Mouse (Mus musculus): ENCODE data around the gene Aox2. TPM values are rescaled to one million over a fixed set of nuclear protein-coding genes. Genes with fewer than 3 reads are reported as not detected.
A peak's percentile ranks its signal among the peaks of the same experiment; 100 is the strongest.

Gene Aox2
- total RNA-seq, 1 experiment = 0.04 TPM

- no peak overlapping the region for H3K27ac ChIP-seq (ENCODE audit: insufficient read depth, low read depth, low read length, poor library complexity, severe bottlenecking)
- peaks cover 24% of the 10 kb centered on the region for H3K36me3 ChIP-seq (ENCODE audit: control insufficient read depth, insufficient read depth, low read length, poor library complexity, severe bottlenecking)
- H3K4me3 ChIP-seq (ENCODE audit: insufficient read depth in 1 of 2, low read depth in 1 of 2, low read length in 2 of 2, poor library complexity in 1 of 2, severe bottlenecking in 1 of 2) = peak overlapping the region; percentile 75 to 91
- DNase-seq (ENCODE audit: low read depth, low spot score) = no peak
- peaks cover 7 to 8% of the 10 kb centered on the region in 2 experiments; a peak in 3 of 4 replicates for H3K4me1 ChIP-seq (ENCODE audit: control insufficient read depth in 2 of 2, insufficient read depth in 2 of 2, low read length in 2 of 2, poor library complexity in 1 of 2)
- in situ Hi-C loops (cut with MboI; ENCODE audit: low sequenced_read_pairs in 2 of 2, unreplicated experiment in 2 of 2) = loop anchor here in 1 of 2 experiments (25.0 kb wide), 1 partner anchor 1289 kb away; no protein-coding TSS in a partner anchor
- peak overlapping the region; percentile 91 for H3K9ac ChIP-seq (ENCODE audit: insufficient read depth, low read depth, low read length, poor library complexity, severe bottlenecking)
- H3K9me3 ChIP-seq (ENCODE audit: control insufficient read depth, insufficient read depth, low read depth, low read length) = no peaks in the 10 kb centered on the region
- TF ChIP-seq ZC3H11A (IDR thresholded peaks at IDR 0.05; ENCODE audit: borderline replicate concordance, low read depth, low read length) (no peak), MAFK (IDR thresholded peaks at IDR 0.05; ENCODE audit: insufficient read depth, low read depth, low read length) (peak; percentile 95)
Measured at GRCm38 (mm10) chr1:58422879-58423278, 144.8 kb downstream of the Aox2 start.

- Histone ChIP-seq H3K4me3 (ENCODE audit: insufficient read depth in 1 of 2, low read depth in 1 of 2, low read length in 2 of 2, poor library complexity in 1 of 2, severe bottlenecking in 1 of 2) (peak within 1 kb of the TSS; percentile 75 to 91), H3K9me3 (ENCODE audit: control insufficient read depth, insufficient read depth, low read depth, low read length) (no peaks in the 10 kb centered on the region), H3K36me3 (ENCODE audit: control insufficient read depth, insufficient read depth, low read length, poor library complexity, severe bottlenecking) (peaks cover 18% of the 10 kb centered on the region), H3K9ac (ENCODE audit: insufficient read depth, low read depth, low read length, poor library complexity, severe bottlenecking) (peak within 1 kb of the TSS; percentile 91), H3K4me1 (ENCODE audit: control insufficient read depth in 2 of 2, insufficient read depth in 2 of 2, low read length in 2 of 2, poor library complexity in 1 of 2) (peaks cover 7 to 8% of the 10 kb centered on the region in 2 experiments; a peak in 3 of 4 replicates), H3K27ac (ENCODE audit: insufficient read depth, low read depth, low read length, poor library complexity, severe bottlenecking) (peak within 1 kb of the TSS; percentile 84)
- TF ChIP-seq CHD2 (IDR thresholded peaks at IDR 0.05; ENCODE audit: low read depth, low read length) (no peak), ZC3H11A (IDR thresholded peaks at IDR 0.05; ENCODE audit: borderline replicate concordance, low read depth, low read length) (no peak; the same call in 1 of the 2 replicates), MAFK (IDR thresholded peaks at IDR 0.05; ENCODE audit: insufficient read depth, low read depth, low read length) (0 out of 2 replicates have a peak, but pooled peaks have one; percentile 12), HCFC1 (IDR thresholded peaks at IDR 0.05; ENCODE audit: borderline replicate concordance, insufficient read depth, low read length) (peak; percentile 63)
- in situ Hi-C loops (cut with MboI; ENCODE audit: low sequenced_read_pairs in 2 of 2, unreplicated experiment in 2 of 2) = loop anchor here in 1 of 2 experiments (25.0 kb wide), 1 partner anchor 1289 kb away; no protein-coding TSS in a partner anchor
- DNase-seq (ENCODE audit: low read depth, low spot score) = peak; percentile 86
Measured at GRCm38 (mm10) chr1:58423371-58424248, 145.5 kb downstream of the Aox2 start, which contains the start of gene Clk1. Gene Clk1, minus strand, starts transcription at chr1:58424066.

- DNase-seq (ENCODE audit: low read depth, low spot score) = peak; percentile 66
- H3K4me3 ChIP-seq (ENCODE audit: insufficient read depth in 1 of 2, low read depth in 1 of 2, low read length in 2 of 2, poor library complexity in 1 of 2, severe bottlenecking in 1 of 2) = no peak overlapping the region; a peak in 1 of 4 replicates
- no peak overlapping the region for H3K9ac ChIP-seq (ENCODE audit: insufficient read depth, low read depth, low read length, poor library complexity, severe bottlenecking)
- peaks cover 7 to 8% of the 10 kb centered on the region in 2 experiments; a peak in 3 of 4 replicates for H3K4me1 ChIP-seq (ENCODE audit: control insufficient read depth in 2 of 2, insufficient read depth in 2 of 2, low read length in 2 of 2, poor library complexity in 1 of 2)
- H3K36me3 ChIP-seq (ENCODE audit: control insufficient read depth, insufficient read depth, low read length, poor library complexity, severe bottlenecking) = peaks cover 11% of the 10 kb centered on the region
- in situ Hi-C loops (cut with MboI; ENCODE audit: low sequenced_read_pairs in 2 of 2, unreplicated experiment in 2 of 2) = loop anchor here in 1 of 2 experiments (25.0 kb wide), 1 partner anchor 1288 kb away; no protein-coding TSS in a partner anchor
- H3K9me3 ChIP-seq (ENCODE audit: control insufficient read depth, insufficient read depth, low read depth, low read length) = no peaks in the 10 kb centered on the region
- no peak for TF ChIP-seq ZNF384 (IDR thresholded peaks at IDR 0.05; ENCODE audit: low read depth, low read length)
- TF ChIP-seq CHD2 (IDR thresholded peaks at IDR 0.05; ENCODE audit: low read depth, low read length) = no peak
- H3K27ac ChIP-seq (ENCODE audit: insufficient read depth, low read depth, low read length, poor library complexity, severe bottlenecking) = peak overlapping the region; percentile 84; the same call in 1 of the 2 replicates
Measured at GRCm38 (mm10) chr1:58424551-58424950, 146.4 kb downstream of the Aox2 start.

Other genes starting within 250 kb of the Aox2 start
- gene Aox1, start 248.4 kb upstream of the Aox2 start, total RNA-seq (2012; rRNA removed) = 0.74 and 1.0 TPM in 2 replicates
- 0.69 and 1.8 TPM in 2 replicates for gene Aox3, start 165.2 kb upstream of the Aox2 start, total RNA-seq (2012; rRNA removed)
- 0.21 and 0.49 TPM in 2 replicates for gene Aox4, start 67.9 kb upstream of the Aox2 start, total RNA-seq (2012; rRNA removed)
- gene Bzw1, start 114.6 kb downstream of the Aox2 start, total RNA-seq (2012; rRNA removed) = 101 and 167 TPM in 2 replicates
- gene Clk1, start 145.7 kb downstream of the Aox2 start, total RNA-seq (2012; rRNA removed) = 137 and 181 TPM in 2 replicates
- 26.6 and 32.7 TPM in 2 replicates for gene Nif3l1, start 166.8 kb downstream of the Aox2 start, total RNA-seq (2012; rRNA removed)
- 30.1 and 48.5 TPM in 2 replicates for gene Ppil3, start 167.2 kb downstream of the Aox2 start, total RNA-seq (2012; rRNA removed)
- gene Orc2, start 226.8 kb downstream of the Aox2 start, total RNA-seq (2012; rRNA removed) = 49.9 and 71.3 TPM in 2 replicates